In genomic region chr2:144197139-144197538, GRCm38 (mm10) we compare ENCODE assay signal across 9 mouse cellular contexts.
A peak's percentile ranks its signal among the peaks of the same experiment; 100 is the strongest.
DNase-seq lines count a peak whose midpoint lies in the region; ATAC-seq and TF ChIP-seq lines count a peak whose summit lies in the region.
"Had no signal": no experiment of that assay in that cellular context is flagged by ENCODE, and none has a peak within 500 bp of the region (broad histone marks: within the 10 kb centered on the region; RNA-seq: fewer than 3 reads in every experiment).

No protein-coding gene starts in this region.

- H3K9ac ChIP-seq in midbrain, embryonic 14.5 days (replicated peaks; ENCODE audit: low read length) = no peak overlapping the region

- no peaks in the 10 kb centered on the region for H3K4me1 ChIP-seq in lung, adult 2 months (ENCODE audit: control insufficient read depth, insufficient read depth, low read length)
- H3K4me1 ChIP-seq in midbrain, embryonic 14.5 days (ENCODE audit: control insufficient read depth, insufficient read depth, low read length) = no peaks in the 10 kb centered on the region

- ATAC-seq in midbrain, embryonic 14.5 days (ENCODE audit: low FRiP score, low TSS enrichment) = no peak

- 71% methylated on average over 2 of the region's 2 CpGs for WGBS in lung, adult 2 months
- WGBS in midbrain, embryonic 14.5 days = 74% methylated on average over 2 of the region's 2 CpGs

- peak; percentile 51 for DNase-seq in embryo, embryonic 10 days (ENCODE audit: low spot score)
- DNase-seq in embryo, embryonic 9.5 days (ENCODE audit: extremely low spot score) = no peak
- DNase-seq in lung, adult 2 months = no peak
- no peak for DNase-seq in lung, postnatal 25 days (ENCODE audit: low spot score)
- peak; percentile 61 for DNase-seq in embryo, embryonic 11 days
- DNase-seq in midbrain, embryonic 14.5 days = peak; percentile 55
- no peak for DNase-seq in adipocyte (ENCODE audit: low spot score)
- no peak for DNase-seq in frontal cortex, postnatal 14 days (ENCODE audit: low spot score in 2 of 2)

- H3K4me2 ChIP-seq in midbrain, embryonic 14.5 days (ENCODE audit: low read length) = no peak overlapping the region

- peak; percentile 34; the same call in 1 of the 2 replicates for TF ChIP-seq CTCF in lung, adult 2 months (IDR thresholded peaks at IDR 0.05; ENCODE audit: insufficient read depth, low read length)

- no peaks in the 10 kb centered on the region for H3K27me3 ChIP-seq in midbrain, embryonic 14.5 days (ENCODE audit: control insufficient read depth, insufficient read depth, low read length)
- H3K27me3 ChIP-seq: megakaryocyte, embryonic 14.5 days had no signal

- H3K36me3 ChIP-seq in midbrain, embryonic 14.5 days (ENCODE audit: control insufficient read depth, insufficient read depth, low read length) = no peaks in the 10 kb centered on the region

- H3K27ac ChIP-seq in midbrain, embryonic 14.5 days (replicated peaks; ENCODE audit: low read depth, low read length) = no peak overlapping the region

- no peak overlapping the region for H3K4me3 ChIP-seq in lung, adult 2 months (replicated peaks; ENCODE audit: extremely low read depth, low read depth, low read length)
- H3K4me3 ChIP-seq in midbrain, embryonic 14.5 days (replicated peaks; ENCODE audit: low read depth, low read length) = no peak overlapping the region
- H3K4me3 ChIP-seq: megakaryocyte, embryonic 14.5 days had no signal

- no peaks in the 10 kb centered on the region for H3K9me3 ChIP-seq in midbrain, embryonic 14.5 days (ENCODE audit: control insufficient read depth, low read length)

- TF ChIP-seq POLR2A in lung, adult 2 months (IDR thresholded peaks at IDR 0.05; ENCODE audit: borderline replicate concordance, extremely low read depth, low read depth, low read length) = no peak

Comparison
In these comparisons a context has a peak if more than half of its experiments do, and no peak if none do; other contexts are left out.
1. DNase-seq: peak in embryo, embryonic 10 days (single experiment), embryo, embryonic 11 days (single experiment) and midbrain, embryonic 14.5 days (single experiment); none in embryo, embryonic 9.5 days (single experiment), lung, adult 2 months (single experiment), lung, postnatal 25 days (single experiment), adipocyte (single experiment) and frontal cortex, postnatal 14 days (0 of 2).